Mouse (Mus musculus) heart, adult 9 months (tissue): Measurements from ENCODE around the gene Nfya.

Source experiments
- DNase-seq, 2 experiments: peaks; one replicate each; pipeline ENCODE4 v3.0.0; 2022; ENCODE audit warnings: low spot score in 2 of 2

Gene Nfya

DNA sequence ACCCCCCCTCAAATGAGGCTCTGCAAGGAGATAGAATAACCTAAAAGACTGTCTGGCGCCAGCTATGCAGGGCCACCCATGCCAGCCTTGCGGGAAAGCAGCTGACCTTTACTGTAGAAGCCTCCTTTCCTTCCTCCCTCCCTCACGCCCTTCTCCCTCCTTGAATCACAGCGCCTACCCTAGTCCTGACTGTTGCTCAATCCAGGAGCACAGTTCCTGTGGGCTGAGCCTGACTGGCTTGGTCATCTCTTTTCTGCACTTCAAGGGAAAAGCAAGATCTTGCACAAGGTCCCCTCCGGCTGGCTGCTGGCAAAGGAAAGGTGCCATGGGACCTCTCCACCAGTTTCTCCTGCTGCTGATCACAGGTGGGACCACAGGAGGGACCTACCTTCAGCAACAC is 63.5 kb downstream of the Nfya start, which contains the start of gene Trem2:
Gene Trem2 (plus strand): TSS at position 171 of the 400 bp plus-strand sequence.
- DNase-seq, result peak in 1 of 2 experiments; percentile 30

DNA sequence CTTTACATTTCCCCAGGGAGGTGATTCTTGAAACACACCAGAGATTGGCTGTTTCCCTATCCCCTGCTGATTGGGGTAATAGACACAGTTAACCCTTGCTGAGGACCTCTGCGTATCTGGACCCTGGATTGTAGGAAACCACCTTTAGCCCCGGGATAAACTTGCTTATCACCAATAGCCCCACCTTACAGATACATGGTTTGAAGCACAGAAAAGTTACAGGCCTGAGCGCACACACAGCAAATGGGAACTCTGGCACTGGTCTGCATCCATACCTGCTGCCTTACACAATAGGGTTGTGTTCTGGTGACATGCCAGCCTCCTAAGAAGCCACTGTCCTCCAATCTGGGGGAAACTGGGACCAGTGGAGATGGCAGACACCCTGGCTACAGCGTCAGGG is 63.9 kb downstream of the Nfya start:
- DNase-seq, result no peak

DNA sequence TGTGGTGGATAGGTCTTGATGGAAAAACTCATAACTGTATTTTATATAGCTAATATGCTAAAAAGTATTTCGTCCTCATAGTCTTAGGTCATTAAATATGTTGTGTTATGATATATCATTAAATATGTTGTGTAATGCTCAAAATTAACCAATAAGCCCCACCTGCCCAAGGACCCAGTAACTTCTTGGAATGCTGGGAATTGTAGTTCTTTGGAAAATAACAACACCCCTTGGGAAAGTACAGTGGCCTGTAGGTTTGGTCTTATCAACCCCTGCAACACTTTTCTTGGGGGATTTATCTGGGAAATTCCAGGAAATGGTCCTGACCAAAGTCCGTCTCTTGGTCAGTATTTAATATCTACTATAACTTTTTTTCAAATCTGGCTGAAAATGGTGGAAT is 66.6 kb downstream of the Nfya start:
- DNase-seq, result no peak

DNA sequence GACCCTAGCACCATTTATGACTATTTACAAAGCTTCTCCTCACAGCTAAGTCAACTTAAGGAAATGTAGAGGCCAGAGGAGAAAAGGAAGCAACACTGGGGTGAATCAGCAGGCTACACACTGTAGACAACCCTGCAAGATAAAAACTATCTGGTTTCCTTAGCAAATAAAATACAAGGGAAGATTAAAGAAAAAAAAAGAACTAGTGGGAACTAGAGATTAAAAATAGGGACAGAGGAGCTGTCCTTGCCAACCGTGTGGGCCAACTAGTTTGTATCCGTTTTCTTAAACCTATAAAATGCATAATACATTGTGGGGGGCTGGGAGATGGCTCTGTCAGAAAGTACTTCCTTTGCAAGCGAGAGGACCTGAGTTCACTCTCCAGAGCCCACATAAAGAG is 67.8 kb downstream of the Nfya start:
- DNase-seq, result no peak

DNA sequence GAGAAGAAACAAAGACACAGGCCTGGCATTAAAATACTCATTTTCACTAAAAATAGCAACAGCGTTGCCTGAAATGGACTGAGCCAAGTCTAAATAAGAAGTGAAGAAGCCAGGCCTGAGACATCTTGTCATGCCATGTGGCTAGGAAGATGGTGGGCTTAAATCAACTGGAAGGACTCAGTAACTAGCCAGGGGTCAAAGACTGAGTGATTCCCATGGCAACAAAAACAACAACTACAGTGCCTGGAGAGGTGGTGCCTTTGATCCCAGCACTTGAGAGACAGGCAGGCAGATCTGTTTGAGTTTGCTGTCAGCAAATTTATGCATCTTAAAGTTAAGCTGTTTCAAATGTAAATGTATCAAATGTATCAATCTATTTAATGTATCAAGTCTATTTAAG is 69.4 kb downstream of the Nfya start:
- DNase-seq, result no peak
